Mouse (Mus musculus) G1E (cell line): ENCODE data around the gene Klhl3.

Source experiments
- CTCF ChIP-seq: IDR thresholded peaks from 2 replicates; pipeline ENCODE4 v1.5.1; 2012; ENCODE audit warnings: low read depth, low read length, inconsistent platforms, mixed read lengths
- POLR2AphosphoS5 ChIP-seq: IDR thresholded peaks from 2 replicates; pipeline ENCODE4 v1.6.1; 2012; ENCODE audit warnings: low read depth, low read length, inconsistent platforms; ENCODE audit not compliant: insufficient replicate concordance

DNA sequence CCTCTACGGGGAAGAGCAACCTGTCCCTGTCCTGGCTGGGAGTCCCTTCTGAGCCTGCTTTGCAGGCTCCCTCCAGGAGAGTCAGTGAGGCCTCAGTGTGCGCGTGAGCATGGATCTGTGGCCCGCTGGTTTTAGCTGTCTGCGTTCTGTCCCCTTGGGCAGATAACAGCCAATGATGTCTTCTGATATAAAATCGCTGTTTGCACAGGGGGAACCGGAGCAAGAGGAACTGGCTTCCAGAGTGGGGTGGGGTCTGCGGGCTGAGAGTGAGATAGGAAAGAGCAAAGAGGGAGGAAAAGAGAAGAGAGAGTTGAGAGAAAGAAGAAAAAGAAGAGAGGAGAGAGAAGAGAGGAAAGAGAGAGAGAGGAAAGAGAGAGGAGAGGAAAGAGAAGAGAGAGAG lies 43.6 kb upstream of the Klhl3 start:
- TF ChIP-seq CTCF = no peak
- TF ChIP-seq POLR2AphosphoS5 = no peak
